Mouse (Mus musculus) T-helper 2 cell (primary cell): Measurements from ENCODE around the gene Gcnt7.

Source experiments
- in situ Hi-C: fragments of 300-600 bp; cut with MboI, MseI; formaldehyde crosslinking; loops from one replicate; pipeline ENCODE4 v1.15.1; 2025; ENCODE audit warnings: high pct_unique_total_duplicates

Gene Gcnt7

GRCm38 (mm10) chr2:172407499-172407898 is 50.9 kb downstream of the Gcnt7 start:
- in situ Hi-C loops = no loop called here

- in situ Hi-C loops = no loop called here
Observed at GRCm38 (mm10) chr2:172406173-172406572, 52.2 kb downstream of the Gcnt7 start.

- in situ Hi-C loops = no loop called here
Observed at GRCm38 (mm10) chr2:172405011-172405410, 53.4 kb downstream of the Gcnt7 start.

- in situ Hi-C loops = loop anchor here (5.0 kb wide), 1 partner anchor 33 kb away; no protein-coding TSS in a partner anchor
Observed at GRCm38 (mm10) chr2:172404239-172404638, 54.2 kb downstream of the Gcnt7 start.

GRCm38 (mm10) chr2:172401116-172401825 is 57.1 kb downstream of the Gcnt7 start:
- in situ Hi-C loops = loop anchor here (5.0 kb wide), 1 partner anchor 36 kb away; no protein-coding TSS in a partner anchor
